Mouse (Mus musculus) myocyte (in vitro differentiated cells): ENCODE measurements around the gene Gm5108.

Source experiments
- CEBPB ChIP-seq: IDR thresholded peaks from 2 replicates; pipeline ENCODE4 v1.6.1; 2011; ENCODE audit warnings: mild to moderate bottlenecking, moderate library complexity; ENCODE audit not compliant: poor library complexity, insufficient read depth, severe bottlenecking
- E2F4 ChIP-seq: IDR thresholded peaks from one replicate; pipeline ENCODE4 v1.6.1; 2011; ENCODE audit warnings: mild to moderate bottlenecking, control low read depth, moderate library complexity; ENCODE audit not compliant: insufficient read depth
- MAX ChIP-seq: IDR thresholded peaks from one replicate; pipeline ENCODE4 v1.6.1; 2011; ENCODE audit warnings: low read depth, mild to moderate bottlenecking, control low read depth
- MYOD1 ChIP-seq, 3 experiments: IDR thresholded peaks; one replicate each; pipeline ENCODE4 v1.6.1; 2011; ENCODE audit warnings: control low read depth in 2 of 3, low read depth in 2 of 3, mild to moderate bottlenecking in 2 of 3, moderate library complexity in 1 of 3; ENCODE audit not compliant: insufficient read length in 2 of 3, control insufficient read depth in 1 of 3
- POLR2A ChIP-seq: IDR thresholded peaks from one replicate; pipeline ENCODE4 v1.6.1; 2011; ENCODE audit warnings: low read depth, mild to moderate bottlenecking, control low read depth, moderate library complexity; ENCODE audit not compliant: insufficient read length
- POLR2AphosphoS2 ChIP-seq: IDR thresholded peaks from one replicate; pipeline ENCODE4 v1.6.1; 2011; ENCODE audit warnings: low read depth, control low read depth; ENCODE audit not compliant: insufficient read length
- TCF12 ChIP-seq: IDR thresholded peaks from one replicate; pipeline ENCODE4 v1.6.1; 2011; ENCODE audit warnings: mild to moderate bottlenecking, control low read depth; ENCODE audit not compliant: poor library complexity, insufficient read depth, severe bottlenecking
- USF1 ChIP-seq: IDR thresholded peaks from one replicate; pipeline ENCODE4 v1.6.1; 2011; ENCODE audit warnings: low read depth, mild to moderate bottlenecking, control low read depth, moderate library complexity

DNA sequence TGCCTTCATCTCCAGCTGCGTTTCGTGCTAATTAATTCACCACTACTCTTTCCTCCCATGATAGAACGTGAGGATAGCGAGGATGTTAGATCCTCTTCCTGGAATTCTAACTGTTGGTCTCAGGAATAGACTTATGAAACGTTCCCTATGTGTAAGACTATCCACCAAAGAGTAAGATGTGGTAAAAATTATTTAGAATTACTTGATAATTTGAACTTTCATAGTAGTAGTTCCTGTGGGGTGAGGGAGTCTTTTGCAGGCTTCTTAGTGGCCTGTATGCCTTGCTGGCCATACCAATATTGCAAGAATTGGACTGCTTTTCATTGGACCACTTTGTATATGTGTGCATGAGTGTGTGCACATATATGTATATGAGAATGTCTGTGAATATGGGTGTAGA, 4.9 kb downstream of the Gm5108 start, which contains the start of gene Gm21905:
- TF ChIP-seq TCF12 (no peak), USF1 (no peak), POLR2A (no peak), CEBPB (no peak), MAX (no peak), POLR2AphosphoS2 (no peak), E2F4 (no peak), MYOD1 (IDR thresholded peaks at IDR 0.05; ENCODE audit: control insufficient read depth in 1 of 3, insufficient read length in 2 of 3, low read depth in 2 of 3) (no peak)
